Mouse (Mus musculus) kidney, postnatal 0 days (tissue): ENCODE results near the gene Gm5089. TPM values are rescaled to one million over a fixed set of nuclear protein-coding genes. Genes with fewer than 3 reads are reported as not detected.

Source experiments
- ATAC-seq: fragments of 200-750 bp; cut with Nextera tagmentation; replicated peaks from 2 replicates; pipeline ENCODE4 v1.8.0; 2017; ENCODE audit warnings: low read depth, moderate number of reproducible peaks, moderate TSS enrichment, moderate library complexity; ENCODE audit not compliant: low FRiP score
- DNase-seq: peaks from one replicate; pipeline ENCODE4 v3.0.0-alpha.2; 2016; ENCODE audit warnings: low spot score
- H3K27ac ChIP-seq: fragments of 300-500 bp; sonication (generic); 2 replicates; pipeline ENCODE4 v1.5.1; 2014; ENCODE audit warnings: mild to moderate bottlenecking
- H3K27me3 ChIP-seq: fragments of 300-500 bp; sonication (generic); 2 replicates; pipeline ENCODE4 v1.6.1; 2014; ENCODE audit warnings: low read length, mixed read lengths; ENCODE audit not compliant: insufficient read depth
- H3K36me3 ChIP-seq: fragments of 300-500 bp; sonication (generic); 2 replicates; pipeline ENCODE4 v1.6.1; 2014; ENCODE audit warnings: low read length, mixed read lengths; ENCODE audit not compliant: insufficient read depth
- H3K4me1 ChIP-seq: fragments of 300-500 bp; sonication (generic); replicated peaks from 2 replicates; pipeline ENCODE4 v1.6.1; 2014; ENCODE audit warnings: antibody characterized with exemption, low read length, mixed read lengths; ENCODE audit not compliant: insufficient read depth
- H3K4me2 ChIP-seq: fragments of 300-500 bp; sonication (generic); 2 replicates; pipeline ENCODE4 v1.6.1; 2014; ENCODE audit warnings: mild to moderate bottlenecking, low read length, moderate library complexity, mixed read lengths
- H3K4me3 ChIP-seq: fragments of 300-500 bp; sonication (generic); replicated peaks from 2 replicates; pipeline ENCODE4 v1.5.1; 2014; ENCODE audit warnings: low read depth, low read length
- H3K9ac ChIP-seq: fragments of 300-500 bp; sonication (generic); 2 replicates; pipeline ENCODE4 v1.6.1; 2014; ENCODE audit warnings: low read depth, low read length
- H3K9me3 ChIP-seq: fragments of 300-500 bp; sonication (generic); replicated peaks from 2 replicates; pipeline ENCODE4 v1.6.1; 2016; ENCODE audit warnings: low read length, inconsistent platforms, mixed read lengths
- CTCF ChIP-seq: IDR thresholded peaks from 2 replicates; pipeline ENCODE4 v1.5.1; 2016; ENCODE audit warnings: antibody characterized with exemption, low read depth, mild to moderate bottlenecking, moderate library complexity
- WGBS: fragments of 180-500 bp; shearing (Covaris S2); extraction: QIAGEN DNeasy Blood & Tissue Kit; methylation state at CpG from one replicate; pipeline ENCODE4 v1.1.7; 2014; 5-methylcytosine and 5-hydroxymethylcytosine counted together
- polyA plus RNA-seq: library from polyadenylated mRNA; unstranded; fragments of >200 nt; fragmentation: Nextera tagmentation; extraction: Ambion mirVana; gene quantifications from 2 replicates; pipeline ENCODE4 v1.2.1, GENCODE M21; 2015

The Gm5089 gene
- polyA plus RNA-seq, 1 experiment from 2014 or later: not detected

DNA sequence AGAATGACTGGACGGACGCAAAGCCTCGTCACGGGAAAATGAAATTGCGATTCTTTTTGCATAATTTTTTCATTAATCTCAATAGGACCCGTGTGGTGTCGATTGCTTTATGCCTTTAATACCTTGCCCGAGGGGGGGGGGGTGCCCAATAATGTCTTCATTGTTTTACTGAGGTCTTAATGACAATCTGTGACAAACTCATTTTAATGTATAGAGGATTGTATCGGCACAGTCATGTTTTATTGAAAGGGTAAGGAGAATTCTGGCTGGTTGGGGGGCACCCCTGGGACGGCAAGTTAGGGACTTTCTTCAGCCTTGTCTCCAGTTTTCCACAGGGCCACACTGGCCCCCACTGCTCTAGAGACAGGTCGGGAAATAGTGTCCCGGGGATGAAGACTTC, 45.7 kb downstream of the Gm5089 start:
- no peak overlapping the region for H3K27ac ChIP-seq
- peaks cover 35% of the 10 kb centered on the region for H3K27me3 ChIP-seq
- no peak overlapping the region for H3K9ac ChIP-seq
- no peaks in the 10 kb centered on the region for H3K9me3 ChIP-seq
- ATAC-seq (no peak), DNase-seq (no peak)
- H3K36me3 ChIP-seq: no peaks in the 10 kb centered on the region
- H3K4me3 ChIP-seq: no peak overlapping the region
- H3K4me2 ChIP-seq: no peak overlapping the region
- 42% methylated on average over 12 of the region's 12 CpGs for WGBS
- TF ChIP-seq CTCF: no peak
- H3K4me1 ChIP-seq: peaks cover 5% of the 10 kb centered on the region; the same call in 1 of the 2 replicates

DNA sequence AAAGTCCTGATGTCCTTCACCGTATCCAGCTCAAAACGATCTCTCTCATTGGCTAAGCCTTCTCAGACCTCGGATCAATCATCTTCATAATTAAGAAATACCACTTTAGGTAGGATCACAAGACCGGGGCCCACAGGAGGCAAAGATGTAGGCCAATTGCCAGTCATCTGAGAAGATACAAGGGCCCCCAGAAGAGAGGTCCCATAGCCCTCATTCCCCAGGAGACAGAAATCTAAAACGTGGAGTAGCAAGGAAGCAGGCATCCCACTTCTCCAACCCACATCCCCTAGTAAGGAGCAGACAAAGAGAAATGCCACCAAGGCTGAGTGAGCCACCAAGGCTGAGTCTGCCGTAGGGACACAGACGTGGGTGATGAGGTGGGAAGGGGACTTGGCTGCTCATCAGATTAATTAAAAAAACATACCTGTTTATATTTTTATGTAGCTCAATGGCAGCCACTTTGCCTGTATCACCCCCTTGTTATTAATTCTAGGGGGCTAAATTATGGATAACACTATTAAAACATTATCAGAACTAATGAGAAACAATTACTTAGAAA, 46.2 kb downstream of the Gm5089 start:
- Histone ChIP-seq H3K9me3 (no peaks in the 10 kb centered on the region), H3K4me2 (no peak overlapping the region), H3K4me1 (peaks cover 5% of the 10 kb centered on the region; the same call in 1 of the 2 replicates), H3K36me3 (no peaks in the 10 kb centered on the region), H3K4me3 (no peak overlapping the region), H3K9ac (no peak overlapping the region), H3K27ac (no peak overlapping the region), H3K27me3 (peaks cover 35% of the 10 kb centered on the region)
- WGBS: 77% methylated on average over 7 of the region's 7 CpGs
- ATAC-seq: no peak
- no peak for TF ChIP-seq CTCF
- no peak for DNase-seq

DNA sequence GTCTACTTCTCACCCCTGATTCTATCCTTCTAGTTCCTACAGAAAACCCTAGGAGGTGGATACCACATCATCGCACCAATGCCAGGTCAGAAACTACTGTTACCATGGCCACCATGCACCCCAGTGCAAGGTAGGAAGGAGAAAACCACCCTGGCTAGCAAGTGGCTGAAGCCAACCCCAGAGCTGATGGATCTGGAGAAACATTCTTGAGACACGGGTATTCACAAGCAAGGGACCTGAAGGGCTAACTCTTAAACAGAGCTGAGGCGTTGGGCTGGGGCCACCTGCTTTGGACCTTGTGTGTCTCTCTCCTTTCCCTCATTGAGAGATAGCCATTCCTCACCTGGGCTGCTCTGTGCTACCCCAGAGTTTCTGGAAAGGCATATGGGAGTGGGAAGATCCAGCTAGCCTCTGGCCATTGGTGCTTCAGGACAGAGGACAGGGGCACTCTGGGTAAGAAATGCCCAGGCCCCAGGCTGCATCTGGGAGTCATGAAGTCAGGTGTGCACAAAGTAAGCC, 47.4 kb downstream of the Gm5089 start:
- 94% methylated on average over 3 of the region's 3 CpGs for WGBS
- no peak for DNase-seq

DNA sequence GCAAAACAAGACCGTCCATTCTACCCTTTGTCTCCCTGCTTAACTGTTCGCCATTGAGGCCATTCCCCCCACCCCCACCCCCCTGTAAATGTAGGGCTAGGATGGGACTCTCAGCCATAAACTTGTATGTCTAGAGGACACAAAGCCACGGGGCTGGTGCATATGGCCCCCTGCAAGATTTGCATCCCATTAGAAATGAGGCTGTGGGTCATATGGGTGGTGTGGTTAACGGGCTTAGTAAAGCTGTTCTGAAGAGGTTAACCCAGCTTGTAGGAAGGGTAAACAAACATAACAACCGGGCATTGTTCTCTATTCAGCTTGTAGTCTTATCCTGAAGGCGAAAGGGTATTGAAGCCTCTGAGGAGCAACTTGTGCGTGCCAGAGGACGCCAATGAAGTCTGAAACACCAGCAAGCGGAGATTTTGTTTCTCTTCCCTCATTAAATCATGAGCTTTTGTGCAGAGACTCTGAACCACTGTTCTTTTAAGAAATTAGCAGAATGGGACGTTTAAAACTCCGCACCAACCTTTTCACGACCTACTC, 48.1 kb downstream of the Gm5089 start:
- ATAC-seq: no peak
- no peaks in the 10 kb centered on the region for H3K9me3 ChIP-seq
- H3K4me1 ChIP-seq: peaks cover 5% of the 10 kb centered on the region; the same call in 1 of the 2 replicates
- DNase-seq: no peak
- H3K9ac ChIP-seq: no peak overlapping the region
- TF ChIP-seq CTCF: no peak
- peaks cover 28% of the 10 kb centered on the region for H3K27me3 ChIP-seq
- no peak overlapping the region for H3K27ac ChIP-seq
- no peak overlapping the region for H3K4me2 ChIP-seq
- H3K36me3 ChIP-seq: no peaks in the 10 kb centered on the region
- no peak overlapping the region for H3K4me3 ChIP-seq
- WGBS: 56% methylated on average over 12 of the region's 12 CpGs

More for the DNA sequence above, 47.4 kb downstream of the Gm5089 start:
- peaks cover 5% of the 10 kb centered on the region; the same call in 1 of the 2 replicates for H3K4me1 ChIP-seq
- H3K9ac ChIP-seq: no peak overlapping the region
- ATAC-seq: no peak
- H3K27ac ChIP-seq: no peak overlapping the region
- TF ChIP-seq CTCF: no peak
- H3K9me3 ChIP-seq: no peaks in the 10 kb centered on the region
- no peak overlapping the region for H3K4me2 ChIP-seq
- H3K4me3 ChIP-seq: no peak overlapping the region
- no peaks in the 10 kb centered on the region for H3K36me3 ChIP-seq
- peaks cover 32% of the 10 kb centered on the region for H3K27me3 ChIP-seq

DNA sequence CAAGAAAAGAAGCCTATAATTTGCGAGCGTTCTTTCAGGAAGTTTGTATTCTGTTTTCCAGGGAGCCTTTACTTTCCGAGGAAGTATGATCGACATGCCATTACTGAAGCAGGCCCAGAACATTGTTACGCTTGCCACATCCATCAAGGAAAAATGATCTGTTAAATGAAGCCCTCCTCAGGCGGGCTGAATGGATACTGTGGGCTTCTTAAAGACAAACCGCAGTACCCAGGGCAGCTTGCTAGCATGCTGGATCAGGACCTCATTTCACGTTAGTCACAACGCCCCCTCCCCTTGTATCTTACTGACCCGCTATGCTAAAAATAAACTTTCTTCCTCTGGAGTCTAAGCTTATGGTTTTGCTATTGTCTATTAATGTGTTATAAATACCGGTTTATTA, 49.0 kb downstream of the Gm5089 start:
- no peaks in the 10 kb centered on the region for H3K36me3 ChIP-seq
- H3K9ac ChIP-seq: no peak overlapping the region
- no peak for ATAC-seq
- H3K4me3 ChIP-seq: no peak overlapping the region
- no peaks in the 10 kb centered on the region for H3K9me3 ChIP-seq
- peaks cover 25% of the 10 kb centered on the region for H3K27me3 ChIP-seq
- no peak for DNase-seq
- WGBS: 68% methylated on average over 11 of the region's 11 CpGs
- H3K4me1 ChIP-seq: peaks cover 4% of the 10 kb centered on the region; the same call in 1 of the 2 replicates
- no peak for TF ChIP-seq CTCF
- H3K4me2 ChIP-seq: no peak overlapping the region
- no peak overlapping the region for H3K27ac ChIP-seq

DNA sequence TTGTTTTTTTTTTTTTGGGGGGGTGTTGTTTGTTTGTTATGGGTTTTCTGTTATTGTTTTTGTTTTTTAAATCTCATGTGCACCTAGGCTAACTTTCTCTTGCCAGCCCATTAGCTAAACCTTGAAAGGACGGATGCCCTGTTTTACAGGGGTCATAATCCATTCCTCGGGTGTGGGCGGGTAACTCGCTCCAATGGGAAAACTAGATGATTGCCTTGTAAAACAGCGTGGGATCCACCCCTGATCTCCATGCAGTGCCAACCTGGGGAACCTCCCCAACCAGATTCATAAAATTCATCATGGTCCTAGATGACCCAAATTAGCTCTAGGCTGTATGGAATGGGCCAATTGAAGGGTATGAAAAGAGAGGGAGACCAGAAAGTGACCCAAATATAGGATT, 51.0 kb downstream of the Gm5089 start:
- no peak for ATAC-seq
- Histone ChIP-seq H3K4me1 (no peaks in the 10 kb centered on the region), H3K4me2 (no peak overlapping the region), H3K36me3 (no peaks in the 10 kb centered on the region), H3K9me3 (no peaks in the 10 kb centered on the region), H3K27ac (no peak overlapping the region), H3K27me3 (peaks cover 13% of the 10 kb centered on the region; the same call in 1 of the 2 replicates), H3K9ac (no peak overlapping the region), H3K4me3 (no peak overlapping the region)
- no peak for DNase-seq
- 52% methylated on average over 5 of the region's 5 CpGs for WGBS
- no peak for TF ChIP-seq CTCF
